Mouse (Mus musculus) hindlimb bud, embryonic 11.5 days (tissue): ENCODE measurements around the gene Sel1l.
A peak's percentile ranks its signal among the peaks of the same experiment; 100 is the strongest.

Source experiments
- DNase-seq: peaks from one replicate; pipeline ENCODE4 v3.0.0-alpha.2; 2012; ENCODE audit warnings: low read depth, low spot score; ENCODE audit errors: extremely low spot score

Gene Sel1l

DNA sequence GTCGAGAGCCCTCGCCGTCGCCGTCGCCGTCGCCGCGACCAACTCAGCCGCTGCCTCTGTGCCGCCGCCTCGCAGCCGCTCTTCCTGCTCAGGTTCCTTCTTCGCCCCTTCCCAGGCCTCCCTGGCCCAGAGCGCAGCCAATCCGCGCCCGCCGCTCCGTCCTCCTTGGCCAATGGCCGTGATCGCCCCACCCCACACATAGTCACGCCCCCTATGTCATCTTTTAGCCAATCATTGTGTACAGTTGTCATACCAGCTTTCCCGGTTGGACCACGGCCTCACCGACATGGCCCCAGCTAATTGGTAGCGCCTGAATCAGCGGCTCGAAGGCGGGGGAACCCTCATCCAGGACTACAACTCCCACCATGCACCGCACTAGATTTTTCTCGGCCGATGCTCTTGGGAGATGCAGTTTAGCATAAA, at the start of gene Sel1l:
Gene Sel1l, minus strand, starts transcription at position 113 of the 423 bp plus-strand sequence.
- DNase-seq: peak; percentile 96

DNA sequence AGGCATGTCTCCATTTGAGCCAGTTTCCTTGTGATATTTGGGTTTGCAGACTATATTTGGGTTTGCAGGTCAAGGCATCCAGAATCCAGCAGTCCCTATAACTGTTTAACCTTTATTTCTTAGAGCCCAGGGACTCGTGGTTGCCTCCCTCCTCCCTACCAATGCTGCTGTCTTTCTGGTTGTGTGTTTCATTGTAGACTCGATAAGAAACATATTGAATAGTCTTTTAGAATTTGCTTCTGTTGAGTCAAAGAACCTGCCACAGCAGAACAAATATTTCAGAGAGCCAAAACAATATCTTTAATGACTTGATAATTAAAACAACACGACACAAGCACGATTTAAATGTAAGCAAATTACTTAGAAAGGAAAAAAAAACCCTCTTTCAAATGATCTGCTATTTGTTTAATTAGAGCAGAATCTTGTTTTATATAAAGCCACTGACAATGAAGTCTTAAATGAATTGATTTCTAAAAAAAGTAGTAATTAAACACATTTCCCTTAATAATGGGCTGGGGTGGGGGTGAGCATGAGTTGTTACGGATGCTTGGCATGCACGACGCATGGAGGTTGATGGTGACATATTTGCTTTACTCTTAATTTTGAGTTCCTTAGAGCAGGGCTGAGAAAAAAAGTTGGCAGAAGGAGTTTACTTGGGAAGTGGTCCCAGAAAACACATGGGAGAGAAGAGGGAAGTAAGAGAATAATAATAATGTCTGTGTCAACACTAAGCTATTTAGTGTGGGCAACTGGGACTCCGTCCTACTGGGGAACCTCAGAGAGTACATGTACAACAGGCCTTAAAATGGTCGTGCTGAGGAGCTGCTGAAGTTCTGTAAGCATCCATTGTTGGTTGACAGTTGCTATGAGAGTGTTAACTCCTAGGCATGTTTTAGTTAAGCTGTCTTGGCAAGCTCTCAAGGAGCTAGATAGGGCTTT, 43.9 kb upstream of the Sel1l start:
- no peak for DNase-seq

DNA sequence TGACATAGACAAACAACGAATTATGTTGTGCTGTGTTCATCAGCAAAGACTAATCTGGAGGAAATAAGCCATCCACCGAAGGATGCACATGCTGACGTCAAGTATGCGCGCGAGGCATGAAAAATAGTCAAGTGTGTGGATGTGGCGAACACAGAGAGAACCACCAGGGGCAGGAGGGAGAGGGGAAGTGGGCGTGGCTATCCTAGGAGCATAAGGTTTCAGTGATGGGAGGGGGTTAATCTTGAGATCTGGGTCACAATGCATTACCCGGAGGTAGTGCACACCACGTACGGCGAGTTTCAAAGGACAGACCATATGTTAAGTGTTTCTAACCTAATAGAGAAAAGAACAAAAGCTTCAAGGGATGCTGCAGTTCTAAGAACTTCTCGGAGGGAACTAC, 31.5 kb upstream of the Sel1l start:
- no peak for DNase-seq

DNA sequence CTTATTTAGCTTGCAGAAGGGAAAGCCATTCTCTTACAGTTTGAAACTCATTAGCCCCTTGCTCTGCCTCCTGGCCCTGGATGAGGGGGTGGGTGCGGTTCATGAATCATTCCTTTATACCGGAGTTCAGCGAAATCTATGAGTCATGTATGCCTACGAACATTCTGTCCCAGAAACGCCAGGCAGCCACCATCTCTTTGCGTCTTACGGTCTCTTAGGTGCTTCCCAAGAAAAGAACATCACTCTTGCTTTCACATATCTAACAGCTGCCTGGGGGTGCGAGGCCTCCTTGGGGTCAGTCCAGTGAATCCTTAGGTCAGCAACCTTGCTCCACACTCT, 29.9 kb upstream of the Sel1l start:
- DNase-seq: no peak

DNA sequence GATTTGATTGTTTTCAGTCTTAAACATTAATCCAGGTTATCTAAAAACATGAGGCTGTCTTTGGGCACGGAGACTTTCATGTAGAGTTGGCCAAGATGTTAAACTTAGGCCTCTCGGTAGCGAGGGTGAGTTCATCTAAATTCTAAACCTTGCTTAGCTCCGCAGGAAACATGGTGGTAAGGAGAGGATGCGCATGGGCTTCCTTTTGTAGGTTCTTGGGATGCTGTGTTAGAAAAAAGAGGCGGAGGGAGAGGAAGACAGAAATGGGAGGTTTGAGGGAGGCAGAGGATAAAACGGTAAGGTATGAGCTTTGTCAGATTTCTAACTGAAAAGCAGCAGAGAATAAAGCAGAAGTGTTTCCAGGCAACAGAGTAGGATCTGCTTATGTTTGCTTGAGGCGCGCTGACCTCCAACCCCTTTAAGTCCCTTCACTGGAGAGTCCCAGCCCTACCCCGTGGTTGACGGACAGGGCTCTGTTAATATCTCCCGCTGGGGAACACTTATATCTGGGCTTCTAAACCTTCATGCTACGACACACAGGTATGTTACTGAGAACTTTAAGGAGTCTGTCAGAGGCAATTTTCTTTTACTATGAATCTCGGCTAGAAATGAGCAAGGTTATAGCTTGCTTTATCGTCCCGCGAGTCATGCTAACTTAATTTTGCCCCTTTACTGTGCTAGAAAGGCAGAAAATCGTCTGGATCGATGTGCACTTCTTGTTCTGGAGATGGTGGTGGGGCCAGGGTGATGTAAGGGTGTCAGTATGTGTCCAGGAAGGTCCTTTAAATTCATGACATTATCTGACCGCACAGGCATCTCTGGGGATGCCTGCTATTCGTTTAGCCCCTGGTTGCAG, 29.3 kb upstream of the Sel1l start:
- no peak for DNase-seq

DNA sequence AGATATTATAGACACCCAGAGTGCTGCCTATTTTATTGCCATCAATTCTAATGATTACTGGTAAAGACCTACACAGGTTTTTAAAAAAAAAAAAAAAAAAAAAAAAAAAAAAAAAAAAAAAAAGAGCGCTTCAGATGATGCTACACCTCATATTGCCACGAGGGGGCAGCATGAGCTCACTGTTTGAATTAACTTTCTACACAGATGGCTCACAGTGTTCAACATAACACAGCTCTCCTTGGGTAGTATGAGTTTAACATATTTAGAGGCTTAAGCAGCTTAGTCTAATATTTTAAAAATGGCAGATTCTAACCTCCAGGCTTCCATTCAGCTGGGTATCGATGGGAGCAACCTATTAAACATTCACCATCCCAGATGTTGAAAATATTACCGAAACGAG, 28.7 kb upstream of the Sel1l start:
- DNase-seq: peak; percentile 30

DNA sequence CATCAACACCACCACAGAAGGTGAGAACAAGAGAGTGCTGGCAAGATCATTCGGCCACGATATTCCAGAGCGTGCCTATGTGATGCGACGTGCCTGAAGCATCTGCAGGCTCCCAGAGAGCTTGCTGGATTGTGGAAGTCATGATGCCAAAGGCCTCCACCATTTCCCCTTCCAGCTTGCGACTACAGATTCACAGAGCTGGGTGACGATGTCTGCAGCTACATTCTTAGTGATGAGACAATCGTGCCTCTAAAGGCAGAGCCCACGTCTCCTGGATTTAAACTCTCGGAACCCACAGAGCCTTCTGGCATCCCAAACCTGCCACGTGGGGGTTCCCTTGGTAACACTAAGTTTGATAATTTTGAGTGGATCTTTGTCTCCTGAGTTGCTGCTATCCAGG, 21.7 kb upstream of the Sel1l start:
- no peak for DNase-seq

DNA sequence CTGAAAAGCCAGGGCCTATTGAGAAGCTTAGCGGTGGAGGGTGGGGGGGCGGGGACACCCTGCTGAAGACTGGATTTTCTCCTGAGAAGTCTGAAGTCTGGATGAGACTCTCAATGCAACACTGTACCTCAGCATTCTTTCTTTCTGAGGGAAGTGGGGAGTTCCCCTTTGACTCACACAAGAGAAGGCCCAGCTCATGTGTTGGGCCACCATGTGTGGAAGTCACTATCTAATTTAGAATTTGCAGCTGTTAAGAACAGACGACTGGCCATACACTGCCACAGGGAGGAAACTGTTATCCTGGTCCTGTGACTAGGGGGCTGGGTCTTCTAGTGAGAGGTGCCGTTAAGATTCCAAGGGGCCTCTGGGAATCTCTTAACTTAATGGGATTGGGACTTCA, 20.4 kb upstream of the Sel1l start:
- no peak for DNase-seq

DNA sequence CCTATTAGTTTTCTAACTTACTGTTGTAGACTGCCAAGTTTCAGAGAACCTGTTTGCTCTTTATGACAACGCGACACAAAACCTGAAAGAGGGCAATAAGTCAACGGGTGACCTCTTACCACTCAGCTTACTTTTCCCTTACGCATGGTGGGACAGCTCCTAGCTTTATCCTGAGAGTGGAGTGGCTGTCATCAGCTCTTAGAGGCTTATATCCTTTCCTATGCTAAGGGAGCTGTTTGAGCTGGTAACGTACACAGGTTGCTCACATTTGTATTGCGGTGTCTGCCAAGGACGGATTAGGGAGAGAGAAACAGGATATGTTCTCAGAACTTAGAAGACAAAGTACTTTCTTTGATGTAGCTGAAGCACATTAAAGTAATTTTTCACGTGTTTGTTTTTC, 5.4 kb upstream of the Sel1l start:
- no peak for DNase-seq

DNA sequence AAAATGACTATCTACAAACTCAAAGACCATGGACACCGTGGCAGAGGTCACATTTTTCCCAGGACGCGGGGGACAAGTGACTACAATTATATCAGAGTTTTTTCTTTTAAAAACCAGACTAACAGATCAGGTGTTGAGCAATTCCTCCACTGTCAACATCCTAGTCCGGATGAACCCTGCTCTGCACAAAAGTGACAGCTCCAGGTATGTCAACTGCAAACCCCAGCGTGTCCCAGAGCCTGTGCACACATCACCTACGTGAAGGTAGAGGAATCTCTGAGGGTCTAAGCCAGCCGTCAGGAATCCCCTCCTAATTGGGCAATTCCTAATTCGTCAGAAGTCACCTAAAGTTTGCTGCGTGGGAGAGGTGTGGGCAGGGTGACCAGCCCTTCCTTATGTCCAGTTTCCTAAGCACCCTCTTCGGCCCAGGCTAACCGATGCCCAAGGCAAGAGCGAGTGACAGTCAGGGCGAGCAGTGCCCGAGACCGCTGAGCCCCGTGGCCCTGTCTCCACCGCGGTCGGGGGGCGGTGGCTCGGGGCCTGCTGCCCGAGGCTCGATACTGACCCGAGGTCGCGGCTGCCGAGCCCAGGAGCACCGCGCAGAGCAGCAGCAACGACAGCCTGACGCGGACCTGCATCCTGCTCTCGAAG, 438 bp downstream of the Sel1l start:
- DNase-seq: no peak

DNA sequence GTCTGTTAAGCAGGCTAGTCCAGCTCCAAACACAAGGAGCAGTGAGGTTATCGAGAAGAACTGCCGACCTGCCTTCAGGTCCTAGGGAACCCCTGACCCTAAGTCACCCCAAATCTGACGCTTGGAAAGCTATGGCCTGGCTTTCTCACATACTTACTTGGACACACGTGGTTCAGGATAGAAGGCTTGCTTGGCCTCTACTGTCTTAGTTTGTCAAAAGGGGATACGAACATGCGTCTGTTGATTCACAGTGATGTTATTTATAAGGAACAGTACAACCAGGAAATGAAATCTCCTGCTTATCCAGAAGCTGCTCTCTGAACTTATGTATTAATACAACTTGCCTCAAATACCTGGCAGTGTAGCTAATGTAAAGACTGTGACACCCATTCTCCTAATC, 2.9 kb downstream of the Sel1l start:
- DNase-seq: no peak

DNA sequence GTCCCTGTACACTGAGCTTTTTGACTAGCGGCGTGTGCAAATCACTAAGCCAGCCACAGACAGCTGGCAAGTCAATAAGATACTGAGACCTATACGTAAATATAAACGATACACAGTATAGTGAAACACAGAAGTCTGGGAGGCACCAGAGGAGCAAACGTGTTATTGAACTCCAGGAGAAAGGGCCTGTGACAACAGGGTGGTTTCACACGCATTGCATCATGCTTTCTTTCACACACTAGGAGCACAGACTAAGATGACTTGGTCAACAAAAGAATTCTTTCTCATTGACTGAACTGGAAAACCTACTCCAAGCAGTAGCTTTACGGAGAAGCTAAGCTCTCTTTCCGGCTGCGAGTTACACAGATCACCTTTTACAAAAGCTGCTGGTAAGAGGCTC, 3.6 kb downstream of the Sel1l start:
- DNase-seq: no peak

DNA sequence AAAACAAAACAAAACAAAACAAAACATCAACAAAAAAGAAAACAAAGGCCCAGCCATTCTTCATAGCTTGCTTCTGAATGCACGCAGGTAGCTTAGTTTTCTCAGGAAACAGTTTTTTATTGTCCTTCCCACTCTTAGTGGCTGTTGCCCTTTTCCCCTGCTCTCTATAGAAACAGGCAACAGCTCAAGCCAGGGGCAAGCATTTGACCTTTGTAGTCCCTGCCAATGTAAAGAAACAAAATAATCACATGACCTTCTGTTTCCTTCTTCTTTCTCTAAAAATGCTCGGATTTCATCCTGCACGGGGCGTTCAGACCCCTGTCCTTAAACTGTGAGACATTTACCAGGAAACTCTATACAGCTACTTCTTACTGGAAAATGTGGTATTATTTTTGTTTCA, 4.4 kb downstream of the Sel1l start:
- no peak for DNase-seq

DNA sequence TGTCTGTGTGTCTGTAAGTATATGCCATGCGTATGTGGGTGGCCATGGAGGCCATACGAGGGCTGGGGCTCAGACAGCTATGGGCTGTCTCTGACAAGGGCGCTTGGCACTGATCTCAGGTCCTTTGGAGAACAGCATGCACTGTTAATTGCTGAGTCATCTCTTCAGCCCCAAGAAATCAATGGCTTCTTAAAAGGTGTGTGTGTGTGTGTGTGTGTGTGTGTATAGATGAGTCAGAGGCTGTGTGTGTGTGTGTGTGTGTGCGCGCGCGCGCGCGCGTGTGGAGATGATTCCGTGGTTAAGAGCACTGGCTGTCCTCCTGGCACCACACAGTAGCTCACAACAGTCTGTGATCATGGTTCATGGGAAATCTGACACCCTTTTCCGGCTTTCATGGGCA, 5.1 kb downstream of the Sel1l start:
- DNase-seq: no peak

DNA sequence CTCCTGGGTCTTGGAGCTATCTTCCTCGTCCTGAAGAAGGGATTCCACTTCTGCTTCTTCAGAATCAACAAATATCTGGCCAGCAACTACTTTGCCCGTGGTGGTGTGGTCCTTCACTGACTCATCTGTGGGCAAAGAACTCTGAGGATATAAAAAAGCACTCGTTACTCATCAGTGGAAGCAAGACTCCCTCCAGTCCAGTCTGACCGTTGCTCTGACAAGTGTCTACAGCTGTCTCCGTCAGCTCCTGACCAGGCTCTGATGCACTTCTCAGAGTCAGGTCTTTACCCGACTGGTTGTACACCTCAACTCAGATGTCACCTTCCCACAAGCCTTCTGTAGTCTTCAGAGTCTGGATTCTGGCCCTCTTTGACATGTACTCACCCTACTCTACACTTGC, 7.2 kb downstream of the Sel1l start:
- no peak for DNase-seq

DNA sequence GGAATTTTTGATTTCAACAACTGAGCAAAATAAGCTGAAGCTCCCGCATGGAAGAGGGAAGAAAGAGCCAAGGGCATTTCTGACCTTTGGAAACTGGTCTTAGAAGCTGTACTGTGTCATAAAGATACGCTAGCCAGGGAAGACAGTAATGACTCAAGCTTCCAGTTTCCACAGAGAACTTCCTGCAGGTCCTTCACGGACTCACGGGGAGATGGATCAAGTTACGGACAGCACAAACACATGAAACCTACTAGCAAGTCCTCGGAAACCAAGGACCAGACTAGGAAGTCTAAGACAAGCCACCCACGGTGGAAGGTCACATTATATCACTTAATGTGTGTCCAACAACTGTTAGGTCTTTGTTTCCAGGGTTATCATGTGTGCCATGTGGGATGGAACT, 10.7 kb downstream of the Sel1l start:
- no peak for DNase-seq

DNA sequence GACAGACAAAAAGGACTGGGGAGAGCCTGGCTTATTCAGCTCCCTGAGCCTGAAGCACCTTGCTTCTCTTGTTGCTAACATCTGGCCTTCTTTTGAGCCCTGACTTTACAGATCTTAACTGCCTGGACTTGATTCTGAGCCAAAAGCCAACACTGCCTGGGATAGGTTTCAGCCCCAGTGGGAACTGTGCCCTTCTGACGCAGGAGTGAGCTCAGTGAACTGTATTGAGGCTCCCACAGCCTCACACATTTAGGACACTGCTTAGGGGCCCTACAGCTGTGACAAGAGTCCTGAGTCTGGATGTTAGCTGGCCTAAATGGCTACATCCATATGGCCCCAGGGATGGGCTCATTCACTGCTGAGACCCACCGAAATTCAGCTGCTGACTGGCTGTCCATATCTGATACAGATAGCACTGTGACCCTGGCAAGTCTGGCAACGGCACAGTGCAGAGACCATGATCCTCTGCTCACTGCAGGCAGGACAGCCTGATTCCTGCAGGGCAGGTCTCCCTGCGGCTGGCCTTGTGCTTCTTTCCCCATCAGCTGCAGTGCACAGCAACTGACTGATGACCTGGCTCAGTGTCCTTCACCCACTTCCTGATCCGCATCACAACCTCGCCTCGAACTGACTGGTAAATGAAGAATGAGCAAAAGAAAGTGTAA, 11.4 kb downstream of the Sel1l start:
- DNase-seq: no peak

DNA sequence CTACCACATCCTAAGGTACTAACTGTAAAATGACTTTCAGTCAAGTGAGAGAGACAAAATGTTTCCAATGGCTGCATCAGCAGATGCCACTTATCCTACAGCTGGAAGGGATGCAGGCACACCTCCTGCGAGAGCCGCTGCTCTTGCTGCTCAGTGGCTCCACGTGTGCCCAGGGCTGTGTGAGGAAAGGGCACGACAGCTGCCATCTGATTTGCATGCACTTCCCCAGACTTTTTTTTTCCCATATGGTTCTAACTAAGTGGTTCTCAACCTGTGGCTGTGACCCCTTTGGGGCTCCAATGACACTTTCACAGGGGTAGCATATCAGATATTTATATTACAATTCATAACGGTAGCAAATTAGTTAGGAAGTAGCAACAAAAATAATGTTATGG, 15.0 kb downstream of the Sel1l start:
- no peak for DNase-seq

DNA sequence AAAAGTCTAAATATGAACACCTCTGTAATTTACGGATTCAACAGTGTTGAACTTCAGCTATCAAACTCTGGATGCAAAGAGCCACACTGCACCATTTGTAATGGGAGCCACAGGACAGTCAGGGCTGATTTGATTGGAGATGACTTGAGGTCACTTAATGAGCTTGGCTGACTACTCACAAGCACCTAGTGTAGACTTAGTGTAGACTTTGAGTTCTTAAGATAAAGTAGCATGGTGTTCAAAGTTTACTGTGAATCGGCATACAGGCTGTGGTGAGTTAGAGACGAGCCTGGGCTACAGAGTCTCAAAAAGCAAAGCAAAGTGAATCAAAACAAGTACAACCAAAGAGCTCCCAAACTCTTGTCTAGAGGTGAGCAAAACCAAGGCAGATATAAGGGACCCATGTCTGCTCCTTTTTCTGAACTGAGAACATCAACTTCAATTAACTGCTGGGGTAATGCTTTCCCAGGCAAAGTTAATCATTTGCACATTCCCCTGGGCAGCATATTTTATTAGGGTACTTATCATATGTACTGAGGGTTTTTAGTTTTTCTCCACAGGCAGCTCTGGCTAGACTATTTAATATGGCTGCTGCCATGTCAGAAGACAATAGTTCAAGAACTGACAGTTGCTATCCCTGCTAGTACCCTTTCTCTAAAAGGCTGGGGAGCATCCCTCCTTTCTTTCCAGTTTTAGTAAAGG, 15.6 kb downstream of the Sel1l start:
- no peak for DNase-seq

DNA sequence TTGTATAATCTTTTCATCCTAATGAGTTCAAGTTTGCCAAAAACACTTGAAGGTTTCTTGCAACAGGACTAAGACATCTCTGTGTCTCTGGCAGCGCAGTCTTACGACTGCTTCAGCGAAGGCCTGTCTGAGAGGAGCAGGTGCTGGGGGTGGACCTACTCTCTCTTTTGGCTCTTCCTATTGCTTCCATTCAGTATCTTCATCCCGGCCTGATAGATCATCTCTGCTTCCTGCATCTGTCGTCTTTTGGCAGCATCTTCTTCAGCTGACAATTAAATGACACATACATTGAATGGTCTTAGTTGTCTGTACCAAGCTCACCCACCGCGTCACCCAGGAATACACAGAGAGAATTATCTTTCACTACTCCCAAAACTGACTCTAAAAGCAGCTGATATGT, 17.5 kb downstream of the Sel1l start:
- DNase-seq: no peak

DNA sequence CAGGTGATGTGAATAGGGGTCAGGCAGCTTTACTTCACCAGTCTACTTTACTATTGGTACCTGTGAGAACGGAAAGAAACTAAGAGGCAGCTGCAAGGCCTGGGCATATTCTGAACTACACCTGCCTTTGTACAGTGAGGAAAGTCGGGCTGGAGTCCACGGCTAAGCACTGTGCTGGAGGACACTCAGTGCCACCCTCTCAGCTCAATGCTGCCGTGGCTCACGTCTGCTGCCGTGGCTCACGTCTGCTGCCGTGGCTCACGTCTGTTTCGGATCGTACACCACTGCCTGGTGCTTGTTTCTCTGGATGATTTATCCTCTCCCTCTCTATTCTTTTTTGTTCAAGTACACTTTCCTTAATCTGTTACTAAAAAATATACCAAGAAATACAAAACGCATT, 28.5 kb downstream of the Sel1l start:
- no peak for DNase-seq
